Mouse (Mus musculus): Measurements from ENCODE around the gene Ralgps1.

Gene Ralgps1

GRCm38 (mm10) chr2:33207069-33207468 lies 164.2 kb downstream of the Ralgps1 start:
- peak; percentile 65 for DNase-seq

- DNase-seq, result no peak
These were observed 165.3 kb downstream of the Ralgps1 start for GRCm38 (mm10) chr2:33205939-33206525.

GRCm38 (mm10) chr2:33204980-33205379 lies 166.3 kb downstream of the Ralgps1 start:
- DNase-seq, result peak; percentile 66

- peak; percentile 50 for DNase-seq
These were observed 168.0 kb downstream of the Ralgps1 start for GRCm38 (mm10) chr2:33203284-33203683.

GRCm38 (mm10) chr2:33200368-33201068 lies 170.8 kb downstream of the Ralgps1 start:
- DNase-seq, result no peak

GRCm38 (mm10) chr2:33189976-33190375 lies 181.3 kb downstream of the Ralgps1 start:
- no peak for DNase-seq

- DNase-seq, result no peak
These were observed 182.2 kb downstream of the Ralgps1 start for GRCm38 (mm10) chr2:33188925-33189670.

- DNase-seq, result no peak
These were observed 183.4 kb downstream of the Ralgps1 start for GRCm38 (mm10) chr2:33187874-33188273.

GRCm38 (mm10) chr2:33186505-33186904 lies 184.8 kb downstream of the Ralgps1 start:
- no peak for DNase-seq

GRCm38 (mm10) chr2:33185258-33185657 lies 186.0 kb downstream of the Ralgps1 start:
- DNase-seq, result peak; percentile 76

- peak; percentile 82 for DNase-seq
These were observed 186.6 kb downstream of the Ralgps1 start for GRCm38 (mm10) chr2:33184641-33185040.

- no peak for DNase-seq
These were observed 188.0 kb downstream of the Ralgps1 start for GRCm38 (mm10) chr2:33183321-33183720.

GRCm38 (mm10) chr2:33179930-33180630 lies 191.2 kb downstream of the Ralgps1 start:
- DNase-seq, result peak; percentile 70

- no peak for DNase-seq
These were observed 191.9 kb downstream of the Ralgps1 start for GRCm38 (mm10) chr2:33179171-33179929.

GRCm38 (mm10) chr2:33178243-33178932 lies 192.9 kb downstream of the Ralgps1 start:
- peak; percentile 80 for DNase-seq

GRCm38 (mm10) chr2:33177443-33178242 lies 193.6 kb downstream of the Ralgps1 start:
- no peak for DNase-seq

GRCm38 (mm10) chr2:33176921-33177320 lies 194.4 kb downstream of the Ralgps1 start:
- DNase-seq, result no peak

- DNase-seq, result no peak
These were observed 194.8 kb downstream of the Ralgps1 start for GRCm38 (mm10) chr2:33176516-33176915.

- no peak for DNase-seq
These were observed 197.6 kb downstream of the Ralgps1 start for GRCm38 (mm10) chr2:33173686-33174085.

- DNase-seq, result no peak
These were observed 198.2 kb downstream of the Ralgps1 start for GRCm38 (mm10) chr2:33173126-33173525.

Data from lung, postnatal 10 days (tissue).